Mouse (Mus musculus): ENCODE data around the gene Mturn. TPM values are rescaled to one million over a fixed set of nuclear protein-coding genes. Genes with fewer than 3 reads are reported as not detected.

Gene Mturn
- polyA plus RNA-seq, 1 experiment from 2014 or later: 81.2 TPM

DNA sequence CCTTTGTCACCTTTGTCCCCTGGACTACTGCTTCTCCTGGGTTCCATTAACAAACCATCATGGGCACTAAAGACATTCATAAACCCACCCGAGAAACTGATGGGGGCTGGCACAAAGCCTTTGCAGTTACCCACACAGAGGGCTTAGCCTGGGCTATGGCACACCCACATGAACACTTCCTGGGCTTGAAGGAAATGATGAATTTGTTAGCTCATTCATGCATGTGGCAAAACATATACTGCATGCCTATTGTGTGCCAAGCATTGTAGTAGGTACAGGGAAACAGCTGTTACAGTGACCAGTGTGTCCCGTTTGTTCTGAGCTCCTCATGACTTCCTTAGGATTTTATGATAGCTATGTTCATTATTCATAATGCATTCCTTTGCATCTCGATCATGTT lies 55.8 kb downstream of the Mturn start:
- H3K4me2 ChIP-seq (replicated peaks): no peak overlapping the region

DNA sequence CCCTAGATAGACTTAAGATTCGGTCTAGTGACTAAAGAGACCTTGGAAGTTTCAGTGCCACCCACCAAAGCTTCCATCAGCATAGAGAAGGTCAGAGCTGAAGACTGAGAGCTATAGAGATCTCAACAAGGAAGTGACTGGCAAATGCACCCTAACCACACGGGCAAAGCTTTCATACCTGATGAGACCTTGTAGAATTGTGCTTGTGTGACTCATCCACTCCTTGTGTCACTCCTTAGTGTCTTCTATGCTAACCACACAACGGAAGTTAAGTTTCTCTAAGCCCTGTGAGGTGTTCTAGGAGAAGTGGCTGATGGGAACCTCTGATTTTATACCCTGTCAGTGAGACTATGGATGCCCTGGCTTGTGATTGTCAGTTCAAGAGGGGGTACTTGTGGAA lies 56.3 kb downstream of the Mturn start:
- 86% methylated on average over 3 of the region's 3 CpGs for WGBS
- Histone ChIP-seq H3K36me3 (no peaks in the 10 kb centered on the region), H3K4me3 (replicated peaks) (no peak overlapping the region), H3K4me2 (replicated peaks) (no peak overlapping the region), H3K4me1 (replicated peaks) (no peaks in the 10 kb centered on the region), H3K27ac (no peak overlapping the region), H3K27me3 (no peaks in the 10 kb centered on the region), H3K9me3 (no peaks in the 10 kb centered on the region), H3K9ac (replicated peaks) (no peak overlapping the region)
- no peak for ATAC-seq

More for the DNA sequence above, 55.8 kb downstream of the Mturn start:
- Histone ChIP-seq H3K4me1 (replicated peaks) (no peaks in the 10 kb centered on the region), H3K9me3 (no peaks in the 10 kb centered on the region), H3K27ac (no peak overlapping the region), H3K9ac (replicated peaks) (no peak overlapping the region), H3K27me3 (no peaks in the 10 kb centered on the region), H3K4me3 (replicated peaks) (no peak overlapping the region), H3K36me3 (no peaks in the 10 kb centered on the region)
- 92% methylated on average over 3 of the region's 3 CpGs for whole genome bisulfite sequencing
- ATAC-seq: no peak

DNA sequence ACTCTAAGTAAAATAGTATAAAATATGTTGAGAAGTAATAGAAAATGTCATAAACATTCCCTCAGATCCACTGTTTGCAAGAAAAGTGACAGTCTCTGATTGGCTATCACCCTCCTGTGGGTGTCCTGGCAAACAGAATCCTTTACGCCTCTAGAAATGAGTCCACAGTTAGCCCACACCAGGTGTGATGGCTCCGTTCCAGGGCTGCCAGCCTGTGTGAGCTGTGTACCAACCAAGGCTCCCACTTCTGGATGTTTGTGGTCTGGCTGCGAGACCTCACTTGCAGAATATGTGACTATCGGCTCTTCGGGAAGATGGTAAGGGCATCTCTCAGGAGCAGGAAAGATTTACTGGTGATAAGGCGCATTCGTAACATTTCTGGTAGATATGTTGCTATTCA lies 67.6 kb downstream of the Mturn start:
- no peaks in the 10 kb centered on the region for H3K4me1 ChIP-seq (replicated peaks)
- WGBS: 94% methylated on average over 7 of the region's 7 CpGs
- H3K4me2 ChIP-seq (replicated peaks): no peak overlapping the region
- no peaks in the 10 kb centered on the region for H3K36me3 ChIP-seq
- no peak overlapping the region for H3K27ac ChIP-seq
- H3K4me3 ChIP-seq (replicated peaks): no peak overlapping the region
- no peaks in the 10 kb centered on the region for H3K9me3 ChIP-seq
- H3K27me3 ChIP-seq: no peaks in the 10 kb centered on the region
- ATAC-seq: no peak
- no peak overlapping the region for H3K9ac ChIP-seq (replicated peaks)

DNA sequence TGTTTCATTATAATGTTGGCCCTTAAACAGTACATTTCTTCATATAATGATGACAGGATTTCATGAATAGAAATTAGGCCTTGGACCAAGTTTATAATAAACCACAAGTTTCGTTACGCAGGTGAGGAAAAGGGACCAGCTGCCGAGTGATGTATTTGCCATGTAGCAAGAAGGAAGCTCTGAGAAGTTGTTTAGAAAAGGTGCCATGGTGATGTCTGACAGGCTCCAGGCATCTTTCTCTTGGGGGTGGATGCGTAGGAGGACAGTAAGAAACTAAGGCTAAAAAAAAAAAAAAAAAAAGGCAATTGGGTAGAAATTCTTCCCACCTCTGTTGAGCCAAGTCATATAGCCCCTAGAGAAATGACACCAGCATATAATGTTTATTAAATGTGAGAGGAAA lies 70.2 kb downstream of the Mturn start:
- H3K27me3 ChIP-seq: no peaks in the 10 kb centered on the region
- H3K4me3 ChIP-seq (replicated peaks): no peak overlapping the region
- H3K9me3 ChIP-seq: no peaks in the 10 kb centered on the region
- 94% methylated on average over 4 of the region's 4 CpGs for WGBS
- no peak overlapping the region for H3K9ac ChIP-seq (replicated peaks)
- H3K4me2 ChIP-seq (replicated peaks): no peak overlapping the region
- no peak for ATAC-seq
- no peaks in the 10 kb centered on the region for H3K36me3 ChIP-seq
- no peaks in the 10 kb centered on the region for H3K4me1 ChIP-seq (replicated peaks)
- no peak overlapping the region for H3K27ac ChIP-seq

DNA sequence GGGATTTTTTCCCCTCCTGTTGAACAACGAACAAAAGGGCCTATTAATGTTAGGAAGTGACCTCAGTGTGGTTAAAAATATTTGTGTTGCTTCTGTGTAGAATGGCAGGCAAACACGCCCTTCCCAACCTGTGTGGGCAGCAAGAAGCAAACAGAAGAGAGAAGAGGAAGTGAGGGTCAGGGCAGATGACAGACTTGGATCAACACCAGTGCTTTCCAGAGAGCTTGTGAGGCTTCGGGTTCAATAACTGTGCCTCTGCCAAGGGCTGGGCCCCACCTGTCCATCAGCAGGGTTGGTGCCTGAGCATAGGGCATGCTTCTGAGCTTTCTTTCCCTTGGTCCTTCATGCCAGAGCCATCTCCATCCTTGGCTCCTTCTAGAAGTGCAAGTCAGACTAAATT lies 70.7 kb downstream of the Mturn start:
- Histone ChIP-seq H3K4me1 (replicated peaks) (no peaks in the 10 kb centered on the region), H3K9ac (replicated peaks) (no peak overlapping the region), H3K27me3 (no peaks in the 10 kb centered on the region), H3K27ac (no peak overlapping the region), H3K4me2 (replicated peaks) (no peak overlapping the region), H3K9me3 (no peaks in the 10 kb centered on the region), H3K36me3 (no peaks in the 10 kb centered on the region), H3K4me3 (replicated peaks) (no peak overlapping the region)
- WGBS: 75% methylated on average over 3 of the region's 3 CpGs
- no peak for ATAC-seq

Other genes with a start within 250 kb of the Mturn start
- 91.2 and 96.6 TPM in 2 replicates for gene Scrn1, start 115.1 kb upstream of the Mturn start, polyA plus RNA-seq (2015; fragmentation: Nextera tagmentation; extraction: Ambion mirVana)
- gene Plekha8, start 86.5 kb upstream of the Mturn start, polyA plus RNA-seq (2015; fragmentation: Nextera tagmentation; extraction: Ambion mirVana): 11.8 and 12.2 TPM in 2 replicates
- gene Fkbp14, start 84.3 kb upstream of the Mturn start, polyA plus RNA-seq (2015; fragmentation: Nextera tagmentation; extraction: Ambion mirVana): 7.9 and 8.2 TPM in 2 replicates
- gene Znrf2, start 135.3 kb downstream of the Mturn start, polyA plus RNA-seq (2015; fragmentation: Nextera tagmentation; extraction: Ambion mirVana): 6.0 and 6.4 TPM in 2 replicates